Mouse (Mus musculus) brain, embryonic 14.5 days (tissue): ENCODE results near the gene Cdon. TPM values are rescaled to one million over a fixed set of nuclear protein-coding genes. Genes with fewer than 3 reads are reported as not detected.
A peak's percentile ranks its signal among the peaks of the same experiment; 100 is the strongest.

Experiments used
- DNase-seq: peaks from one replicate; pipeline ENCODE4 v3.0.0-alpha.2; 2011; ENCODE audit warnings: low read depth
- CTCF ChIP-seq: fragments of 200-500 bp; IDR thresholded peaks from 2 replicates; pipeline ENCODE4 v1.5.1; 2012; ENCODE audit warnings: inconsistent platforms, mild to moderate bottlenecking, moderate library complexity, borderline replicate concordance; ENCODE audit not compliant: insufficient read depth, insufficient read length; ENCODE audit errors: extremely low read depth
- POLR2A ChIP-seq: fragments of 200-500 bp; IDR thresholded peaks from 2 replicates; pipeline ENCODE4 v1.6.1; 2012; ENCODE audit warnings: mild to moderate bottlenecking, inconsistent platforms, borderline replicate concordance; ENCODE audit not compliant: poor library complexity, insufficient read depth, insufficient read length, severe bottlenecking; ENCODE audit errors: extremely low read depth
- polyA plus RNA-seq: library from polyadenylated mRNA; depleted of rRNA; stranded (reverse); fragments of >200 nt; gene quantifications from 2 replicates; pipeline ENCODE4 v1.2.3, GENCODE M21; 2012; rRNA removed

The Cdon gene
- polyA plus RNA-seq, 1 experiment = 22.4 TPM

DNA sequence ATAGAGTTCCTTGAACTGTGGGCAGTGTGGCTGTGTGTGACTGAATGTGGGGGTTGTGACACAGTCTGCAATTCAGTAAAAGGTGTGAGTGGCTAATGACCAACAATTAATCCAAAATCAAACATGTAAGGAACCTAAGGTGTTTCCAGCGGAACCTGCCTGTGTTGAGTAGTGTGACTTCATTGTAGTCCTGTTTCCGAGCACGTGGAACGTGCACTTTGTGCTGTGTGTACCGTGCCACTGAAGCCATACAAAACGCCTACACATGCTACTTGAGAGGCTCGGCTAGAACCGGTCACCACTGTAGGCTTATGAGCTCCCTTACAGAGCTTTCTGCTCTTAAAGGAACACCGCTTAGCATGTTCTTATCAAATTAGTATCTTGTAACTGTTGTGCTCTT is 127.5 kb downstream of the Cdon start:
- DNase-seq = no peak
- TF ChIP-seq CTCF (no peak), POLR2A (no peak)

DNA sequence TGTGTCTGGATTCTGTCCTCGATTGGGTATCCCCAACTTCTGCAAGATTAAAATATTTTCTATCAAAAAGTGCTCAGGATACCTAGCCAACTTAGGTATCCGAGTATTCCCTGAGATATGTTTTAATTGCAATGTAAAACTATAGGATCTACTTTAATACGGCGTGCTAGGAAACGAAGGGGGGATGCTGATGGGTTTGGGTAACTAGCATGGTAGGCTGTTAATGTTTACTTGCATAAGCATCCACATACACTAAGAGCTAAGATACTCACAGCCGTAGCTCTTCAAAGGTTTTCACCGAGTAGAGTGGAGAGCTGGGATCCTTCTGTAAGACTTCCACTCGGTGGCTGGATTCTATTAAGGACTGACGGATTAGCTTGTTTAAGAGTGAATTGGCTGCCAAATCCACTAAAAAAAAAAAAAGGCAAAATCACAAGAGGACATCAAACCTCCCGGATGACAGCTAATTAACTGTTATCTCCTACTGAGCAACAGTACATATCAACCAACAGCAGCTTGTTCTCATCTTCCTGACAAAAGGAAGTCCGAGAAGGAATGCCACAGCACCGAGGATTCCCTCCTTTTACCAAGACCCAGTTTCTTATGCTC is 135.7 kb downstream of the Cdon start:
- DNase-seq = peak; percentile 18
- no peak for TF ChIP-seq POLR2A
- TF ChIP-seq CTCF = no peak

Other genes starting within 250 kb of the Cdon start
- 58.0 and 82.2 TPM in 2 replicates for gene Dcps, start 245.1 kb upstream of the Cdon start, polyA plus RNA-seq
- 43.2 and 51.3 TPM in 2 replicates for gene Srpr, start 221.0 kb upstream of the Cdon start, polyA plus RNA-seq
- 4.5 and 4.9 TPM in 2 replicates for gene Tirap, start 220.8 kb upstream of the Cdon start, polyA plus RNA-seq
- 48.1 and 63.1 TPM in 2 replicates for gene Foxred1, start 210.1 kb upstream of the Cdon start, polyA plus RNA-seq
- gene Fam118b, start 153.3 kb upstream of the Cdon start, polyA plus RNA-seq = 42.5 and 56.3 TPM in 2 replicates
- gene Rpusd4, start 153.3 kb upstream of the Cdon start, polyA plus RNA-seq = 16.3 and 16.4 TPM in 2 replicates
- not detected in 2 replicates for gene Gm1113, start 97.1 kb downstream of the Cdon start, polyA plus RNA-seq
- gene Ddx25, start 137.4 kb downstream of the Cdon start, polyA plus RNA-seq = 11.2 and 15.2 TPM in 2 replicates
- gene Pus3, start 137.5 kb downstream of the Cdon start, polyA plus RNA-seq = 12.6 and 16.1 TPM in 2 replicates
- 1.1 and 1.4 TPM in 2 replicates for gene Pate2, start 149.2 kb downstream of the Cdon start, polyA plus RNA-seq
- gene Hyls1, start 149.3 kb downstream of the Cdon start, polyA plus RNA-seq = 13.4 and 14.5 TPM in 2 replicates
- gene Pate4, start 190.8 kb downstream of the Cdon start, polyA plus RNA-seq = not detected in 2 replicates
- gene Pate3, start 227.1 kb downstream of the Cdon start, polyA plus RNA-seq = not detected in 2 replicates